Mouse (Mus musculus): ENCODE measurements around the gene Dennd1c. TPM values are rescaled to one million over a fixed set of nuclear protein-coding genes. Genes with fewer than 3 reads are reported as not detected.

The Dennd1c gene
- total and polyA plus RNA-seq, 3 experiments = 3.8 to 20.7 TPM; not detected in 1

- H3K27me3 ChIP-seq (ENCODE audit: control insufficient read depth in 1 of 2, insufficient read depth in 2 of 2, low read length in 2 of 2) = no peaks in the 10 kb centered on the region
- H3K36me3 ChIP-seq (ENCODE audit: control insufficient read depth in 1 of 2, insufficient read depth in 2 of 2, low read length in 2 of 2) = peaks cover 0 to 25% of the 10 kb centered on the region in 2 experiments; a peak in 2 of 4 replicates
- H3K4me3 ChIP-seq (ENCODE audit: control insufficient read depth in 1 of 2, insufficient read depth in 1 of 2, low read depth in 2 of 2, low read length in 2 of 2) = no peak overlapping the region
- TF ChIP-seq GATA1 (IDR thresholded peaks at IDR 0.05; ENCODE audit: low read depth, low read length) (no peak), CTCF (IDR thresholded peaks at IDR 0.05 in 2 of 3, conservative IDR thresholded peaks at IDR 0.05 in 1 of 3; ENCODE audit: control insufficient read depth in 1 of 3, insufficient read depth in 1 of 3, low read depth in 2 of 3, low read length in 3 of 3, poor library complexity in 1 of 3, severe bottlenecking in 1 of 3) (no peak), MYC (IDR thresholded peaks at IDR 0.05; ENCODE audit: low read depth, low read length) (no peak), POLR2AphosphoS5 (IDR thresholded peaks at IDR 0.05; ENCODE audit: borderline replicate concordance, low read depth, low read length) (no peak), ETS1 (IDR thresholded peaks at IDR 0.05; ENCODE audit: low read depth, low read length) (no peak), MYB (IDR thresholded peaks at IDR 0.05; ENCODE audit: low read depth, low read length) (no peak), HCFC1 (IDR thresholded peaks at IDR 0.05; ENCODE audit: low read depth, low read length) (no peak), POLR2A (IDR thresholded peaks at IDR 0.05; ENCODE audit: control insufficient read depth in 1 of 2, insufficient read depth in 1 of 2, low read depth in 1 of 2, low read length in 2 of 2, poor library complexity in 1 of 2) (no peak), CHD2 (IDR thresholded peaks at IDR 0.05; ENCODE audit: low read length) (no peak), TAL1 (IDR thresholded peaks at IDR 0.05; ENCODE audit: low read length) (no peak), EP300 (IDR thresholded peaks at IDR 0.05; ENCODE audit: low read depth in 1 of 2, low read length in 2 of 2) (no peak), ZKSCAN1 (IDR thresholded peaks at IDR 0.05; ENCODE audit: low read depth, low read length) (no peak), MAFK (IDR thresholded peaks at IDR 0.05; ENCODE audit: borderline replicate concordance, low read depth, low read length) (no peak), E2F4 (IDR thresholded peaks at IDR 0.05; ENCODE audit: borderline replicate concordance, low read depth, low read length) (no peak), USF1 (IDR thresholded peaks at IDR 0.05; ENCODE audit: low read depth, low read length) (no peak), NELFE (IDR thresholded peaks at IDR 0.05; ENCODE audit: low read depth, low read length) (no peak), BHLHE40 (IDR thresholded peaks at IDR 0.05; ENCODE audit: borderline replicate concordance, low read depth, low read length) (no peak), MAZ (IDR thresholded peaks at IDR 0.05; ENCODE audit: low read depth, low read length) (no peak), UBTF (IDR thresholded peaks at IDR 0.05; ENCODE audit: borderline replicate concordance, insufficient read depth, low read depth, low read length) (no peak), GABPA (IDR thresholded peaks at IDR 0.05; ENCODE audit: low read depth, low read length) (no peak)
- no peak overlapping the region for H3K27ac ChIP-seq (ENCODE audit: control insufficient read depth, low read depth, low read length)
- H3K4me1 ChIP-seq (ENCODE audit: control insufficient read depth in 1 of 2, insufficient read depth in 2 of 2, low read length in 2 of 2) = peaks cover 2 to 36% of the 10 kb centered on the region in 2 experiments
- DNase-seq (ENCODE audit: low read depth, low spot score) = no peak
- no peaks in the 10 kb centered on the region for H3K9me3 ChIP-seq (replicated peaks; ENCODE audit: insufficient read depth, low read length)
- no peaks in the 10 kb centered on the region for H3K79me2 ChIP-seq (ENCODE audit: control insufficient read depth, insufficient read depth, low read length, poor library complexity)
- H3K9ac ChIP-seq (ENCODE audit: control insufficient read depth, low read depth, low read length, poor library complexity, severe bottlenecking) = no peak overlapping the region
Measured at GRCm38 (mm10) chr17:57108040-57108665, 29.8 kb upstream of the Dennd1c start.

- H3K27ac ChIP-seq (ENCODE audit: control insufficient read depth, low read depth, low read length) = no peak overlapping the region
- H3K9me3 ChIP-seq (replicated peaks; ENCODE audit: insufficient read depth, low read length) = no peaks in the 10 kb centered on the region
- H3K4me3 ChIP-seq (ENCODE audit: control insufficient read depth in 1 of 2, insufficient read depth in 1 of 2, low read depth in 2 of 2, low read length in 2 of 2) = no peak overlapping the region
- DNase-seq (ENCODE audit: low read depth, low spot score) = no peak
- H3K4me1 ChIP-seq (ENCODE audit: control insufficient read depth in 1 of 2, insufficient read depth in 2 of 2, low read length in 2 of 2) = peaks cover 2 to 31% of the 10 kb centered on the region in 2 experiments
- H3K9ac ChIP-seq (ENCODE audit: control insufficient read depth, low read depth, low read length, poor library complexity, severe bottlenecking) = no peak overlapping the region
- H3K36me3 ChIP-seq (ENCODE audit: control insufficient read depth in 1 of 2, insufficient read depth in 2 of 2, low read length in 2 of 2) = peaks cover 0 to 25% of the 10 kb centered on the region in 2 experiments; a peak in 2 of 4 replicates
- no peak for TF ChIP-seq MYC (IDR thresholded peaks at IDR 0.05; ENCODE audit: low read depth, low read length)
- no peak for TF ChIP-seq MXI1 (IDR thresholded peaks at IDR 0.05; ENCODE audit: low read depth, low read length)
- no peak for TF ChIP-seq NELFE (IDR thresholded peaks at IDR 0.05; ENCODE audit: low read depth, low read length)
- TF ChIP-seq MAX (IDR thresholded peaks at IDR 0.05; ENCODE audit: low read length) = no peak
- TF ChIP-seq POLR2AphosphoS2 (IDR thresholded peaks at IDR 0.05; ENCODE audit: low read length) = no peak
- TF ChIP-seq GATA1 (IDR thresholded peaks at IDR 0.05; ENCODE audit: low read depth, low read length) = no peak
- no peak for TF ChIP-seq HCFC1 (IDR thresholded peaks at IDR 0.05; ENCODE audit: low read depth, low read length)
- TF ChIP-seq KAT2A (conservative IDR thresholded peaks at IDR 0.05; ENCODE audit: low read depth, low read length) = no peak
- TF ChIP-seq MAFK (IDR thresholded peaks at IDR 0.05; ENCODE audit: borderline replicate concordance, low read depth, low read length) = no peak
- no peak for TF ChIP-seq ZMIZ1 (IDR thresholded peaks at IDR 0.05; ENCODE audit: low read depth, low read length)
- TF ChIP-seq E2F4 (IDR thresholded peaks at IDR 0.05; ENCODE audit: borderline replicate concordance, low read depth, low read length) = no peak
- TF ChIP-seq RAD21 (IDR thresholded peaks at IDR 0.05; ENCODE audit: low read depth, low read length) = no peak
- TF ChIP-seq EP300 (IDR thresholded peaks at IDR 0.05; ENCODE audit: low read depth in 1 of 2, low read length in 2 of 2) = no peak
- TF ChIP-seq SIN3A (IDR thresholded peaks at IDR 0.05; ENCODE audit: low read length) = no peak
- no peak for TF ChIP-seq JUND (IDR thresholded peaks at IDR 0.05; ENCODE audit: low read depth, low read length)
- no peak for TF ChIP-seq MYB (IDR thresholded peaks at IDR 0.05; ENCODE audit: low read depth, low read length)
- TF ChIP-seq CHD1 (IDR thresholded peaks at IDR 0.05; ENCODE audit: low read depth, low read length) = no peak
- no peak for TF ChIP-seq CHD2 (IDR thresholded peaks at IDR 0.05; ENCODE audit: low read length)
- no peak for TF ChIP-seq ZKSCAN1 (IDR thresholded peaks at IDR 0.05; ENCODE audit: low read depth, low read length)
- no peak for TF ChIP-seq TBP (IDR thresholded peaks at IDR 0.05; ENCODE audit: low read depth, low read length)
- no peaks in the 10 kb centered on the region for H3K27me3 ChIP-seq (ENCODE audit: control insufficient read depth in 1 of 2, insufficient read depth in 2 of 2, low read length in 2 of 2)
- H3K79me2 ChIP-seq (ENCODE audit: control insufficient read depth, insufficient read depth, low read length, poor library complexity) = no peaks in the 10 kb centered on the region
Measured at GRCm38 (mm10) chr17:57107064-57107463, 28.8 kb upstream of the Dennd1c start.

Measured in MEL (cell line).